Mouse (Mus musculus): ENCODE data around the gene Rsph9. TPM values are rescaled to one million over a fixed set of nuclear protein-coding genes. Genes with fewer than 3 reads are reported as not detected.

Rsph9 gene
- total RNA-seq, 2 experiments from 2014 or later: 1.5 to 2.8 TPM

DNA sequence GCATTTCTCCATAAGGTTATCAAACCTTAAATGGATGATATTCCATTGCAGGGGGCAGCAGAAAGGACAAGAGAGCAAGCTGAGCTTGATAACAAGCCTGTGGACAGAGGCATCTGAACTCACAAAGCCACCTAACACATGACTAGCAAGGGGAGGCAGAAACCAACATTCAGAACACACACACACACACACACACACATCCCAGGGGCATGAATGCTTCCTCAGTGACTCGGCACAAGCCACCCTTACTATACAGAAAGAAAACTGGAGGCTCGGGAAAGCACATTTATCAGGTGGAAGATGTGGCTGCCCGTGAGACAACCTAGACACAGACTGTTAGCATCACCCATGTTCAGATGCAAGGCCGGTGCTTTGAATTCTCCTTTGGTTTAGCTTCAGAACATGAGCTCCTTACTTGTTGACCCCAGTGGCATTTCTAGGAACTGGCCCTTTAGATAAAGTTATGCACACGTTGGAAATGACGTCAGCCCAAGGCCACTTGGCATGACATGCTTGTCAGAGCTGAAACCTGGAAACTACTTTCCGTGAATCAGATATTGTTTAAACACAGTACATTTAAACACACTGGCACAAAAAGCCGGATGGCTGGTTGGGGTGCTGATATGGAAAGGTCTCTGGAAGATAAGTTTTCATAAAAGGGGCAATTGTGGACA is 5.3 kb downstream of the Rsph9 start:
- no peak for DNase-seq

DNA sequence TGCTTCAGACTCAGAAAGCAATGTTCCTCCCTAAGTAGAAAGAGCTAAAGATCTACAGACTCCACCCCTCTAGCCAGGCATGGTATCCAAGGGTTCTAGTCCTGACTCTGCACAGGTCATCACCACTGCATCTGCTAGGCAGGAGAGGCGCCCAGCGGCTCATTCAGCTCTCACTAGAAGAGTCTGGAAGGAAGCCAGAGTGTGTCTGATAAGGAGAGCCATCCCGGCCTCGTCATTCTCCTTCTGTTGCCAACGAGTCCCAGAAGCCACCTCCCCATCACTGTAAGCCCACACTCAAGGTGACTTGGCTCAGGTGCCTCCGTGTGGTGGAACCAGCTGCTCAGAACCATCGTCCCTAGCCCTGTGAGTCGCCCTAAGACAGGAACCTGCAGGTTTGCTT is 11.2 kb downstream of the Rsph9 start:
- no peak for DNase-seq

DNA sequence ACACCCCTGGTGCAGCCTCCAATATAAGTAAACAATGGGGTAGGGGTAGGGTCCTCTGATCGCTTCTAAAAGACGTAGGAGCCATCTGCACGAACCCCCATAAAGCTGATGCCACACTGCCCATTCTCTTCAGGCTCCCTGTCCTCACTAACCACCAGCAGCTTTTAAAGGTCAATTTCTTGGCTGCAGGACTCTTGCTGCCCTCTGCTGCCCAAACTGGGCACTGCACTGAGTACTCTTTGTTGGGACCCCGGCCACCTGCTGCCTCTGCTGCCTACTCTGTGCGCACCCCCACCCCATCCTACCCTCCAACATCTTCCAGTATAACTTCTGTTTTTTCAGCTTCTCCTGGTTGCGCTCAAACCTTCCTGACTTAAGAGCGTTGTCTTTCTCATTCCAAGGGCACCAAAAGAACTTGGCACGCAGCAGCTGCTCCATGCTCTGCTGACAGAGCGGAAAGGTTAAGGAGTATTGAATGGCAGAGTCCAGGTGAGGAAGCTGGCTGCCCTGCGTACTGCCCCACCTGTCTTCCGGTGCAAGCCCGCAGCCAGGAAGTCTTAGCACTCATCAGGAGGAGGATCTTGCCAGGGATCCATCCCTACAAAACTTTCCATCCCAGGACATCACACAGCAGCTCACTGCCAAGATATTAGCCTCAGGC is 11.8 kb downstream of the Rsph9 start:
- DNase-seq: peak; percentile 91

DNA sequence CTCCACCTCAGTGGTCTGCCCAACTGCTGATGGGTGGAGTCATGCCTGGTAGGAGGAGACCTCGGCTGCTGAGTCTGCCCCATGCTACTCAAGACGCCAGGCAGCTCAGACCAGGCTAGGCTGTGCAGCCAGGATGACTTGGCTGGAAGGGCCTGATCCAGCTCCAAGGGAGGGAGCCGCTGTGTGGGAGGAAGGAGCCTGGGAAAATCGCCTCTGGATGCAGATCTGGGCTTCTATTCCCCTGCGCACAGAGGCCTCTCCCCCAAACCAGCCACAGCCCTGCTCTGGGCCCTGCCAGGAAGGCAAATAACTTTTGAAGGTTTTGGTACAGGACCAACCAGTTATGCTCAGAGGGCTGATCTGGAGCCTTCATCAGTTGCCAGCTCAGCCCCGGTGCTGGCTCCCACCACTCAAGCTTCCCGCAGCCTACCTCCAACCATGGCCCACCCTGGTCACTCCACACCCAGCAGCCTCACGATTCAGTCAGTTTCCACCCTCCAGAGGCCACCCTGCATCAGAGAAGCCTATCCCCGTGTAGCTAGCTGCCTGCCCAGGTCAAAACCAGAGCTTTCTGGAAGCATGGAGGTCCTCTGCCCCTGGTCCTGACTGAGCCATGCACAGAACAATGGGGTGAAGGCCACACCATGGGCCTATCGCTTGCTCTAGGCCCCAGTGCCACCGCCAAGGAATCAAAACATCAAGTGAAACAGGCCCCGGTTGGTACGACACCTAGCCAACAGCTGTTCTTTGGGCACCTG is 14.1 kb downstream of the Rsph9 start:
- DNase-seq: peak; percentile 69

DNA sequence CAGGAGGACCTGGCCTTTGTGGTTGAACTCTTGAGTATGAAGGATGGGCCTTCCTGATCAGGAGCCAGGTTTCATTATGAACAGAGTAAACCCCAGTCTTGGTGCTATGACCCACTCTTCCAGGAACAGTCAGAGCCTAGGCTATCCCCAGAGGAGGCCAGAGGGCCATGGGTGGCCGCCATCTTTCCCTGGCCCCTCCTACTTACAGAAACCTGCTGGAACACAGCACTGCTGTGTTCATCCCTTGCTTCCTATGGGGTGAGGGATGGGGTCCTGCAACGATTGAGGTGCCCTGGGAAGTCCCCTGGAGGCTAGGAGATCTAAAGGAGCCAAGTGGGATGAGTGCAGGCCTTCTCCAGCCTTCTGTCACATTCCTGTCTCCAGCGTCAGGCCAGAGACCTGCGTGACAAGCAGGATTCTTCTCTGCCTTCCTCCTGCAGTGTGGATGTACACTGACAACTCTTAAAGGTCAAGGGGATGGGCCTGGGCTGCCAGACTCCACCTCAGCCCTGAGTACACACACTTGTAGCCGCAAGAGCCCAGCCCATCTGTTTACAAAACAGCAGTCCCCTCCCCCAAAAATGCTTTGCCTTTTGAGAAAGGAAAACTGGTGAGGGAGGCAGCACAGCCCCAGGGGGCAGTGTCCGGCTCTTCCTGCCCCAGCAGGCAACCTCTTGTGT is 16.1 kb downstream of the Rsph9 start:
- no peak for DNase-seq

DNA sequence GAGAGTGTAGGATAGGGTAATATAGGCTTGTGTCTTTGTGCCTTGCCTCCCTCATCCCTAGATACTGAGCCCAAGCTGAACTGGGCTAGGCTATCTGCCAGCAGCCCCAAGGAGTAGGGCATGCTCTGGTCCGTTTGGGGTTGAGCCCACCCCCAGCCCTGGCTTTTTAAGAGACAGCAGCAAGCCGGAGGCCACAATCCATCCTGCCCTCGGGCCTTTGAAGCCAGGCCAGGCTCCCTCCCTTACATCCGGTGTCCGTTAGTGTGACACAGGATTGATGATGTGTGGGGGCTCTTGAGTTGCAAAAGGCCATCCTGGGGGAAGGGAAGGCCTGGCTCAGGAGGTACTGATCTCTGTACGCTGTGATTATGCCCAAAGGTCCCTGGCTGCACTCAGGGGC is 17.4 kb downstream of the Rsph9 start:
- DNase-seq: no peak

DNA sequence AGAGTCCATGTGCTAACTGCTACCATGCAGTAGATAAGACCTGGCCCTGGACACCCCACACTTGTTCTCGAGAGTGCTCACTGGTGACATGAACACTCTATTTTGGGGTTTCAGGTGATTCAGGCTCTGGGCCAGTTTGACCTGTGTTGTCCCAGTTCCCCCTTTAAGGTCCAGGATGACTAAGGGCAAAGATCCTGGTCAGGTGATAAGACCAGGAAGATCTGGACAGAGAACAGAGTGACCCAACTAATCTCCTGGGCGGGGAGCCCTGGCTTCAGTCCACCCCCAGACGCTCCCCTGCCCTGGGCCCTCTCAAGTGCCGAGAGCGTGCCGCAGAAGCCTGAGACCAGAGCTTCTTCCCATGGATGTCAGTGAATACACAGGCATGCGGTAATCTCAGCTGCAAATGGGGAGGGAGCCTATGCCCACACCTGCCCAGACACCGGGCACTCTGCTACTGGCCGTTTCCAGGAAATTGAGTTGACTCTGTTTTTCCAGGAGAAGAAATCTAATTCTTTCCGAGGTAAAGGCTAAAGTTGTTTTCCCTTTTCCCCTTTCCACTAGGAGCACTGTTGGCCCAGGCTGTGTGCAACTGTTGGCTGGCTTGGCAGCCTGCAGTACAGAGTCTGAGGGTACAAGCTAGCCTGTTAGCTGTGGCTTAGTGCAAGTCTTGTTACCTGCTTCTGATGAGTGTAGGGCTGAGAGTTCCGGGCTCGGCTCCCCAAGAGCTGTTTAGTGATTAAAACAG is 19.9 kb downstream of the Rsph9 start:
- peak; percentile 46 for DNase-seq

DNA sequence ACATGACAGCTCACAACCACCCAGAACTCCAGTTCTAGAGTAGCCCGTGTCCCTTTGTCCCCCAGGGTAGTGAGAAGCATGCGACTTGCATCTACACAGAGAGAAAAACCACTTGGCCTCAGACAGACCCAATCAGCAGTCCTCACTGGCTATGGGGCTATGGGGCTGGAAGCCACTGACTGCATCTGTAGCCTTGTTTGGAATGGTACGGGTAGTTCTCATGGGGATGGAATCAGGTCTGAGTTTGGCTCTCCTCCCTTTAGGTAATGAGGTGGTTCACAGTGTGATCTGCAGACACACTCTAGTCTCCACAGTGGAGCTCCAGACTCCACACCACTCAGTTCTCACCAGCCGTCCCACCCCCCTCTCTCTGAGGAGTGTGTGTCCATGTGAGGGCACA is 20.7 kb downstream of the Rsph9 start:
- DNase-seq: no peak

DNA sequence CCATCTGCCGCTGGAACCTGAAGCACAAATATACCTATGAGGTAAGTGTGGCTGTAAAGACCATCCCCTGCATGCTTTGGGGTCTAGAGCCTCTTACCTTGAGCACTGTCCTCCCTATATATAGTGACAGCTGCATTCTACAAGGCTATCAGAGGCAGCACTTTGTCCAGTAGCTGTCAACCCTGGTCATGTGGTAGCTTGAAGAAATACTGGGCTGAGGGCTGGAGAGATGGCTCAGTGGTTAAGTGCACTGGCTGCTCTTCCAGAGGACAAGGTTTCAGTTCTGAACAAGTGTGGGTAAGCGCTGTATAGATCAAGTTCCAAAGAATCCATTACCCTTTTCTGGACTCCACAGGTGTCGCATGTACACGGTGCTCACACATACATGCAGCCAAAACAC is 21.2 kb downstream of the Rsph9 start:
- DNase-seq: no peak

DNA sequence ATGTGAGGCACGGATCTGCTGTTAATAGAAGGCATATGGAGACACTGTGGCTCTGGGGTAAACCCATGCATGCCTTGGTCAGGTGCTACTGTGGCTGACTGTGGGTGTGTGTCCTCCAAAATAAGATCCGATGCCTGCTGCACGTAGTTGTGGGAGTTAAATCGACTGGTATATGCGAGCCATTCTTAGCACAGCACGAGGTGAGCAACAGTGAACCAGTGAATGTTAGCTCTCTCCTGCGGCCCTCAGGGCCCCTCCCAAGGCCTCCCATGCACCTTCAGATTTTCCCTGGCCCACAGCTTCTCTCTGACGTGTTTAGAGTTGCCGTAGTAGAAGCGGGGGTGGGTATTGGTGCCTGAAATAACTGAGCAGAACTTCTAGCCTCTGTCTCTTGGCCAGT is 24.4 kb downstream of the Rsph9 start:
- no peak for DNase-seq

DNA sequence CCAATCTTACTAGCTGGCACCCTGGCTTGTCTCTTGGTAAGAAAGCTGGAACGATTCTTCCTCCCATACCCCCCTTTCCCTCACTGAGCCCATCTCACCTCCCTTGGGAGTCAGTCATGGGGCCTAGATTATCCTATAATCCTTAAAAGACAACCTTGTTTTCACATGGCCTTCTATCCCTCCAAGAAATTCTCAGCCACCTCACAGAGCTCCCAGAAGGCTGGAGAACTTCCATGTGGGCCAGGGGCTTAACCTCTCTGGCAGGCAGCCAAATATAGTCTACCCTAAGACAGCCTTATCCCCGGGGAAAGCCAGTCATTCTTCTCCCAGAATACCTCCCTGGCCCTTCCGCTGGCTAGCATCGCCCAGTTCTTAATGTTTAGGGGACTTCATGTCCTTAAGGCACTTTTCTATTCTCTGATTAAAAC is 25.6 kb downstream of the Rsph9 start:
- no peak for DNase-seq

DNA sequence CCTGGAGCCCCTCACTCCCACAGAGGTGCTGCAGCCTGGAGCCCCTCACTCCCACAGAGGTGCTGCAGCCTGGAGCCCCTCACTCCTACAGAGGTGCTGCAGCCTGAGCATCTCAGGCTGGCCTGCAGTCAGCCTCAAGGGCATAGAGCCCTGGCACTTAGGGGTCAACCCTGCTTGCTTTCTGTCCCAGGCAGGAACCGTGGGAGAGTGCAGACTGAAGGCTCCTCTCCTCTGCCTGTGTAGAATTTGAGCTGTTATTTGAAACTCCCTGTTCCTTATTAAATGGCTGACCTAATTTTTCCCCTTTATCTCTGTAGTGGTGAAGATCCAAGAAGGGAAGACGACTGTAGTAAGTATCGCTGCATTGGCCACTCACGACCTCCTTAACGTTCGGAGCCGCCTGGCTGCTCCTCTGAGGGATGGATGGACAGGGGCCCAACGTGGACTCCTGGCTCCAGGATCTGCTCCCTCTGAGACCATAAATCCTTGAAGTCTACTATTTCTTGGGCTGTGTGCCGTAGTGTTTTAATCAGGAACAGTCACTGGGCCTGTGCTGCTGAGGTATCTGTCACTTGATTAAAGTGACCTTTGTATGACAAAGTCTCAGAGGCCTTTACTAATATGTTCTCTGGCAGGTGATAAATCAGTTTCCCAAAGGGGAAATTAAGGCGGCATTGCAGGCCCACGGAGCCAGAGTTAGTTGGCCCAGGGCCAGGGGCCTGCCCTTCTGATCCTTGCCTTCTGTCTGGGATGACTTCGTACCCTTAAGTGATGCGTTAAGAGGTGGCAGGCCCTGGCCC is 26.2 kb downstream of the Rsph9 start:
- DNase-seq: no peak

DNA sequence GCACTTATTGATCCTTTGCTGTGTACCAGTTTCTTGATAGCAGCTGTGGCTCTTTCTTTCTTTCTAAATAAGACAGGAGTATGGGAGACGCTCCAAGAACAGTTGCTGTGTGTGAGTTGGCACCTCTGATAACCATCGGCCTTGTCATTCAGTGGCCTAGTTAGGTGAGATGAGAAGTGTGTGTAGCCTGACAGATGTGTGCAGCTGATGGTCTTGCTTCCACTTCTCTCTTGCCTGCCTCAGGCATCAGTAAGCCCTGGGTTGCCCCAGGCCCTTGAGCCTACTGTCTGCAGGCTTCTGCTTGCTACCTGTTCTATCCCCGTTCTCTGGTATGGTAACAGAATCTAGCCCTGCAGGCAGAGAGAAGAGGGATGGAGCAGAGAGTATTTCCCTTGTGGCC is 27.1 kb downstream of the Rsph9 start:
- DNase-seq: no peak

DNA sequence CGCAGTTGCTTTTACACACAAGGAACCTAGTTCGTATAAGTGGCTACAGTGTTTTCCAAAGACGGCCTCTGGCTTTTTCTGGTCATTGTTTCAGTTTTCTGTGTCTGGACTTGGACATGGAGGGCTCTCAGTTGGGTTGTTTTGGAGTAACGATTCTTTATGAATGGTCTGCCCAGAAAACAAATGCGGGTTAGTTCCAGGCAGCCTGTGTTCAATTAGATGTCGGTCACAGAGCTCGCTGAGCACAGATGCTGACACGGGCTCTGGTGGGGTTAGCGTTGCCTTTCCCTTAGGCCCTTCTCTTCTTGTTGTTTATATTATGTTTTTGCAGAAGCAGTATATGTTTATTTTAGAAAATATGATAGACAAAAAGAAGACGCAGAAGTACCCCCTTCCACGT is 27.9 kb downstream of the Rsph9 start:
- DNase-seq: no peak

DNA sequence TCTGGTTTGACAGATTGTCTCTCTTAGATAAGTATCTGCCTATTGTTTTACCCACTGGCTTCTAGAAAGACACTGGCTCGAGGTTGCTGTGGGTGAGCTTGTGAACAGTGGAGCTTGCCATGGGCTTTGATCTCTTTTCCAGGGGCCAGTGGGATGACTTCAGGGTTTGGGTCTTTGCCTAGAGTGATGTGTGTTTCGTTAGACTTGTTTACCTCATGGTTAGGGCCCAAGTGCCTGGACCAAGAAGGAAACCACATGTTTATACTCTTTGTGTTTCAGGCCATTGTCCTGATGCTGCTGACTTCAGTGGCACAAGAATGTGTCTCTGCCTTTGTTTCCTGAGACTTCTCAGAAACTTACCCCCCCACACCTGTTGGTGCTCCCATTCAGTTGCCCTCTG is 28.5 kb downstream of the Rsph9 start:
- no peak for DNase-seq

DNA sequence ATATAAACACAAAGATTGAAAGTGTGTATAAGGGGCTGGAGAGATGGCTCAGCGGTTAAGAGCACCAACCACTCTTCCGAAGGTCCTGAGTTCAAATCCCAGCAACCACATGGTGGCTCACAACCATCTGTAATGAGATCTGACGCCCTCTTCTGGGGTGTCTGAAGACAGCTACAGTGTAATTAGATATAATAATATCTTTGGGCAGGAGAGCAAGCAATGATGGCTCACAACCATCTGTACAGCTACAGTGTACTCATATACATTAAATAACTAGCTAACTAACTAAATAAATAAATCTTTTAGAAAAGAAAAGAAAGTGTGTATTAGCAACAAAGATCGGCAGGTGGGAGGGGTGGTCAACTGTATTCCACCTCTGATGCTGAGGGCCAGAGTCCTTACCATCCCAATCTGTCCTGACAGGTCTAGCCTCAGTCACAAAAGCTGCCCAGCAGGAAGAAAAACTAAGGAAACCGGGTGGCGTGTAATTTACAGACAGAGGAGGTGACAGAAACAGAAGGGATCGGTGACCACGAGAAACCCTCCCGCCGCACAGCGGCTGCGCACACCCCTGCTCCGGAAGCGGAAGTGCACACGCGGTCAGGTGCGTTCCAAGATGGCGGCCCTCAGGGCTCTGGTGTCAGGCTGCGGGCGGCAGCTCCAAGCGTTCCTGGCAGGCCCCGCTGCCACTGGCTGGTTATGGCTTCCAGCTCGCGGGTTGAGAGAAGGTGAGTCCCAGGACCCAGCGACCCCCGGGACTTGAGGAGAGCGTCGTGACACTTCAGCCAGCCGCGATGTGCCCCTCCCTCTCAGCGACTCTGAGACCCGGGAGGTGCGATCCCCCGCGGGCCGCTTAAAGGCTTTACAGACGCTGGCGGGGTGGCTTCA is 33.4 kb downstream of the Rsph9 start, which contains the start of gene Mrps18a:
Mrps18a (plus strand) TSS at position 585 of the 888 bp plus-strand sequence.
- DNase-seq: peak; percentile 87

DNA sequence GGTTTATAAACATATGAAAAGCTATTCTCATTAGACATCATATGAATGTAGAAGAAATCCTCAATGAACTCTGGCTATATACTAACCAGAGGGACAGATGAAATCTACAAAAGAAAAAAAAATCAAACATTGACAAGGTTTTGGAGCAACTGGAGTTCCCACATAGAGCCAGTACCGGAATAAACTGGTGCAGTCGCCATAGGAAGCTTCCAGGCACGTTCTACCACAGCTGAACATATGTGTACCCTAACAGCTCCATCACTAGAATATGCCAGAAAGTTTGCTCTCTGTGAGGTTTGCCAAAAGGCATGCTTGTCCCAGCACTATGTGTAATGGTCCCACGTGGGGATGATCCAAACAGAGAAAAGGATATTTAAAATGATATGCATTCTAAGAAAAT is 35.7 kb downstream of the Rsph9 start:
- no peak for DNase-seq

DNA sequence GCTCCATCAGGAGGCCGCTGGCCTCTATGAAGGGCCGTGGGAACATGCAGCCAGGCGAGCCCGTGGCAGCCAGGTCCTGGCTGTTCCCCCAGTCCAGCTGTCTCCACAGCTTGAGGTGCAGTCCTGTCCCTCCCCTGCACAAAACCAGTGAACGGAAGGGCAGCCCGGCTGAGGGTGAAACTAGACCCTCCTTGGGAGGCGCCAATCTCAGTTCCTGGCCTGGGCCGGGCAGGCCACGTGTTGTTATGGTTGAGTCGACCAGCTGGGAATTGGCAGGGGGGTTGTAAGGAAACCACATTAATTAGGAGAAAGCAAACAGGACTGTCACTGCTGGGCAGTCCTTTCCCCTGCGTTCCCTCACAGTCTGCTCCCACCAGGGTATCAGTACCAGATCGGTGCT is 39.5 kb downstream of the Rsph9 start:
- peak; percentile 67 for DNase-seq

DNA sequence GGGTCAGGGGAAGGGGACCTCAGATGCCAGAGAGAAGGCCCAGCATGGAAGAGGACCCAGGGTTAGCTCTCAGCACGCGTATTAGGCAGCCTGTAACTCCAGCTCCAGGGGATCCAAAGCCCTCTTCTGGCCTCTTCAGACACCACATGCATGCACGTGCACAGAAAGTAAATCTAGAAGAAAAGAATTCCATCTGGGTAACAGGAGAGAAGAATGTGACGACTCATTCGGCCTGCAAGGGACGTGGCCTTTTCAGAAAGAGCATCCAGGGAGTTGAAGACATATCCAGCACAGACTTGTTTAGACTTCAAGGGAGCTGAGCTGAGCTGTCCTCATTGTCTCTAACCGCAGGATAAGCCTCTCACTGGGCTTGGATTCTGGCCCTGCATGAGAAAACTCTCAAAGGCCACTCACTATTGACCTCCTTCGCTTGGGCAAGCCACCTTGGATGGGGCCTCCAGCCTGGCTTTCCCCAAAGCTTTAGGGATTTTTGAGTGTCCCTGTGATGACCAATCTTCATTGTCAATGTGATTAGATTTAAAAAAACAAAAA is 41.3 kb downstream of the Rsph9 start:
- DNase-seq: no peak

DNA sequence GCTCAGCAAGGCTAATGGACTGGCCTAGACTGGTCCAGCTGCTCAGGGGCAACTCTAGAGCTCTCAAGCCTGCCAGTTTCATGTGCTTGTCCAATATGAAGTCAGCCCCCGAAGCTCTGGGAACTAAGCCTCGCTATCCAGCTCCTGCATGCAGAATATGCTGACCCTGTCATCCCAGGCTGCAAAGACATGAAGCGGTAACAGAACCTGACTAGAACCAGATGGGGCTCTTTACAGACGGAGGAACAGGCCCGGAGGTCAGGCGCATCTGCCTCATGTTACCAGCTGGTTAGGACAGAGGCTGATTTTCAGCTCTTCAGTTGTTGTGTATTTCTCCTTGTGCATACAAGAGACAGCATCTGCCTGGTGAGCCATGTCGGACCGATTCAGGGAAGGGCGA is 42.1 kb downstream of the Rsph9 start:
- no peak for DNase-seq
